Mouse (Mus musculus): ENCODE results near the gene Armh2. TPM values are rescaled to one million over a fixed set of nuclear protein-coding genes. Genes with fewer than 3 reads are reported as not detected.

Armh2 gene
- polyA plus RNA-seq (2012; ENCODE audit: low replicate concordance), result not detected in 2 replicates

DNA sequence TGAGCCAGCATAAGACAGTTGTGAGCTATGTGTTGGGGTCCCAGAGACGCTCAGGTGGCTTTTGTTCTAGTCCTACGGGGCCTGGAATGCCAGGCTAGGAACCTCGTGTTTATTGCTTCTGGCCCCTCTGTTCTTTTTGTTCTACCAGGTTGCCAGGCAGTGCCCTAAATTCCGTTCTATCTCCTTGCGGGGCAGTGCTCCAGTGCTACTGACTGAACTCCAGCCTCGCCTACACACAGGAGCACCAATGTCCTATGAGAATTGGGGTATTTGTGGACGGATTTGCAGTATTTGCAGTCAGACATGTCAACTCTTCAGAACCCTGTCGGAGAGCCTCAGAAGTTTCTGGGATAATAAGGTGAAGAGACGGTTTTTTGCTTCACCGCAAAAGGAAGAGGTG lies at the start of gene Armh2:
Armh2 (plus strand) TSS at position 205 of the 400 bp plus-strand sequence.

DNA sequence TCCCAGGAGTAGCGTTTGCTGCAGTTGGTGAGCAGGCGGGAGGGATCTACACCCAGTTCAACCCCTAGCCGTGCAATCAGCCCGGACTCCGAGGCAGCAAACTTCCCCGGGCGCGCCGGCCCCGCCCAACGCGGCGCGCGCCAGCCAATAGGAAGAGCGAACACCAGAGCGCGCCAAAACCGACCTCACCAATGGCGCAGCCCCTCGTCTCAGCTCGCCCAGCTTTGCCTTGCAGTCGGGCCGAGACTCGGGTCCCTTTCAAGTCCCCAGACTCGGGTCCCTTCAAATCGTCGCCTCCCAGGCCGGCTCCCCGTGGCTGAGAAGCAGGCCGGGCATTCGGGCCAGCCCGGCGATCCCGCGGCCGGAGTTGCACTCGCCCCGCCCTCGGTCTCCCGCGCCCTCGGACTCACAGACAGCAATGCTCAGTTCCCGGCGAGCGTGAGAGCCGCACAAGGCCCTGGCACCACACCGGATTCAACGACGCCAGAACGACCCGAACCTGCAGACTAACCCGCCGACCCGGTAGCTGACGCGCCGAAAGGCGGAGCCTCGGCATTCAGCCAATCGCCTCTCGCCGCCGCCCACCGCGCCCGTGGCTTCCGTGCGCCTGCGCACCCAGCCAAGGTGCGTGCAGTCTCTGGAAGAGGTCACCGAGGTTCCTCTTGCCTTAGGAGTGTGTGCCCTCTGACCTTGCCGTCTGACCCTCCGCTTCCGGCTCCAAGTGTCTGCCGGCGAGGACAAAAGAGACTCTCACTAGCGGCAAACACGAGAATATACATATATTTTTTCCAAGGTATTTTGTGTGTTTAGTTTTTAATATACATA lies 20.6 kb downstream of the Armh2 start, which contains the start of gene Gmnn:
Gmnn (minus strand) TSS at position 521 of the 825 bp plus-strand sequence.

Other genes with a start within 250 kb of the Armh2 start
- 8.4 and 17.9 TPM in 2 replicates for gene Ripor2, start 159.0 kb upstream of the Armh2 start, polyA plus RNA-seq (2012; ENCODE audit: low replicate concordance)
- 1.1 and 3.3 TPM in 2 replicates for gene Gmnn, start 20.7 kb downstream of the Armh2 start, polyA plus RNA-seq (2012; ENCODE audit: low replicate concordance)
- gene BC005537, start 60.4 kb downstream of the Armh2 start, polyA plus RNA-seq (2012; ENCODE audit: low replicate concordance), result 73.7 and 119 TPM in 2 replicates
- gene Acot13, start 90.3 kb downstream of the Armh2 start, polyA plus RNA-seq (2012; ENCODE audit: low replicate concordance), result 7.5 and 26.3 TPM in 2 replicates
- gene Tdp2, start 90.4 kb downstream of the Armh2 start, polyA plus RNA-seq (2012; ENCODE audit: low replicate concordance), result 20.6 and 36.1 TPM in 2 replicates
- gene D130043K22Rik, start 103.9 kb downstream of the Armh2 start, polyA plus RNA-seq (2012; ENCODE audit: low replicate concordance), result not detected in 2 replicates
- 0.05 and 0.19 TPM in 2 replicates for gene Aldh5a1, start 196.4 kb downstream of the Armh2 start, polyA plus RNA-seq (2012; ENCODE audit: low replicate concordance)
- gene Gpld1, start 201.9 kb downstream of the Armh2 start, polyA plus RNA-seq (2012; ENCODE audit: low replicate concordance), result 0.03 TPM in 1 of 2 replicates, not detected in the other

Data from leukemia stem cell, adult 10-12 weeks (primary cell).